Mouse (Mus musculus) liver, embryonic 14.5 days (tissue): ENCODE results near the gene Wdr34.

ENCODE experiments used
- CTCF ChIP-seq: IDR thresholded peaks from 2 replicates; pipeline ENCODE4 v1.5.1; 2016; ENCODE audit warnings: antibody characterized with exemption, low read depth, control low read depth
- EP300 ChIP-seq: IDR thresholded peaks from 2 replicates; pipeline ENCODE4 v1.6.1; 2016; ENCODE audit warnings: antibody characterized with exemption, low read depth

DNA sequence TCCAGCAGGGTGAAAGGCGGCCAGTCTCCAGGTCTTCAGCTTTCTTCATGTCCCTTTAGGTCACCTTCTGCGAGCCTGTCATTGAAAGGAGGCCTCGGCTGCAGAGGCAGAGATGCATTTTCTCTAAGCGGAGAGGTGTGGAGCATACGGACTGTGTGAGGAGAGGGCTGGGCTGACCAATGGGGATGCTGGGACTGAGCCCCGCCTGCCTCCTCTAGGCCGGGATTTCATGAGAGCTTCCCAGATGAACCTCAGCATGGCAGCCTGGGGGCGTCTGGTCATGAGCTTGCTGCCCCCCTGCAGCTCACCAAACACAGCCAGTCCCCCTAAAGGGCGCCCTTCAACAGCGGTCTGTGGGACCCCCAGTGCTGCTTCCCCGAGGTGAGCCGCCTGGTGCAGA, 36.0 kb upstream of the Wdr34 start:
- TF ChIP-seq CTCF, result no peak
- TF ChIP-seq EP300, result no peak
